Mouse (Mus musculus): ENCODE data around the gene Il17rb.

Gene Il17rb

DNA sequence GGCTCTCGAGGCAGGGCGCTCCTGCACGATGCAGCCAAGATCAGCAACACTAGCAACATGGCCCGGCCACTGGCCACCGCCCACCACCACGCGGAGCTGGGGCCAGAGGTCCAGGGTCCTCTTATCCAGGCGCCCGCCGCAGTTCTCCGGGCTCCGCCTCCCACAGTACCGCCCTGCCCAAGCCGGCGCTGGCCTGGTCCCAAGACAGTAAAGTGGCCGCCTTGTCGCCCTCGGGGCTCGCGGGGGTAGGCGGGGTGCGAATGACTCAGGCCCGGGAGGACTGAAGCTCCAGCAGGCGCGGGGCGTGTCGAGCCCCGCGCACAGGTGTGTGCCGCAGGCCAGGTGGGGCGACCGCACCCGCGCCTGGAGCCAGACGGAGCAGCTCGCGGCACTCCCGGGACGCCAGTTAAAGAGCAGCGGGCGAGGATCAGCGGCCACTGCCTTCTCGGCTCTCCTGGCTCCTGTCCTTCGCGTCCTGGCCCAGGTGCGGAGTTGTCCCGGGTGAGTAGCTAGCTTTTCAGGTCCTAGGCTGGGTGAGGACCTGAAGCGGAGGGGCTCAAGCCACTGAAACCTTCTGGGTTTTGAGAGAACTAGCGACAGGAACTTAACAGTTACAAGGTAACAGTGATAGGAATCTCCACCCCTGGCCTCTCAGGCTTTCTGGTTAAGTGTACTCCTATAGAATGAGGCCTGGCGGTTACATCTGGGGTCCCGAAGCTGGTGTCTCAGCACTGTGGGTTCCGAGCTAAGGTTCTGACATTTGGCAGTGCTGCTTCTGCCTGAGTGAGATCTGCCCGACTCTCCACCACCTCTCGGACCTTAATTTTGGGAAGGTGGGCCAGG is at the start of gene Il17rb, which contains the start of gene Chdh:
Gene Il17rb, minus strand, starts transcription at position 164 of the 843 bp plus-strand sequence.
Gene Chdh, plus strand, starts transcription at position 291 of the 843 bp plus-strand sequence.
- DNase-seq, result peak; percentile 91 to 93

DNA sequence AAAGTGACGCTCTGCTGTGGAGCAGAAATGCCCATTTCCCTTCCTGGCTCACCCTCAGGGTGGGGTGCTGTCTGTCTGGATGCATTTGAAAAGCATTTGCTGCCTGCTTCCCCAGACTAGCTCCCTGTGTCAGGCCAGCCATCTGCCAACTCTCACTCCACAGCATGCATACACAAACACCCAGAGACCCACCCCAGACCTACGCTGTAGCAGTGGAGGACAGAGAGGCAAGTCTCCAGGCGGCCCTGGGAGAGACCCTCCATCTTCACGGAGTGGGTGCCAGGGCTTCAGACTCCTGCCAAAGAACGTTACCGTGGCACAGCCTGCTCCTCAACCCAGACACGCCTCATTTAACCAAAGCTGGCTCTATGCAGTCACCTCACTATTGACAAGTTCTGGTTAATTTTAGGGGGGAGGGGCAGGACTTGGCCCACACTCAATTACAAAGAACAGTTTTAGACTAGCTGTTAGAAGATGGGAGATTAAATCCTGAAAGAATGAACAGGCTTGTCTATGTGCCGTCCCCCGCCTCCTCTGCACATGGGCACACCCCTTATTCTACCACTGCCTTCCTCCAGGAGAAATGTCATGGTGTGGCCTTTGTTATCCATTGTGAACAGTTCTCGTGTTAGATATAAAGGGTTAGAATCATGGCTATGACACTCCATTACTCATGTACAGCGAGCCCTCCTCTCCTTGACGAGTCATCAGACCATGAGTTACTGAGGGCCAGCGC is 47.5 kb upstream of the Il17rb start:
- peak; percentile 53 to 69 for DNase-seq

DNA sequence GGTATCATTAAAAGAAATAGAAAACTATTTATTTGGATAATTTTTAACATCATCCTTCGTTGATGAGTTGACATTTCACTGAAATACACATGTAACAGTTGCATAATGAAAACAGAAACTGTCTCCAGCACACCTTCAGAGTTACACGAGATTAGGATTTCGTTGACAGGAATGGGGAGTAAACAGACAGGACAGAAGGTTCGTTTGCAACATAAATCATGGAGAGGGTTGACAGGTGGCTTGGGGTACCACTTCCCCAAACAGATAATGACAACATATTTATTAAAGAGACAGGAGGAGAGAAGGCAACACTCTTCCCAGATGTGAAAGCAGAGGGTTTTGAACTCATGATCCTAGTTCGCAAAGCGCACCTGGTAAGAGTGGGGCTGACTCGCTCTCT is 46.2 kb upstream of the Il17rb start:
- no peak for DNase-seq

DNA sequence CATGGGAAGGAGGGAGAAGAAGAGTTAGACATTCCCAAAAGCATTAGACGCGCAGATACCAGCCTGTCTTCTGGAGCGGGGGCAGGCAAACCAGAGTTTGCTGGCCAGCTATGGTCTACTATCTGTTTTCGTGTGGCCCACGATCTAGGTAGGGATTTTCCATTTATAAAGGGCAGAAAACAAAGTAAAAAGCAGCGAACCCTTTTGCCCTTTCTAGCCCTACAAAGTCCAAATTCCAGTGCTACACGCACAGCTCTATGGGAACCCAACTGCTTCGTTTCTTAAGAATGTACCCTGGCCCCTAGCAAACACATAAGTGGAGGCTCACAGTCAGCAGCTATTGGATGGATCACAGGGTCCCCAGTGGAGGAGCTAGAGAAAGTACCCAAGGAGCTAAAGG is 41.6 kb upstream of the Il17rb start:
- DNase-seq, result peak; percentile 39 to 54

DNA sequence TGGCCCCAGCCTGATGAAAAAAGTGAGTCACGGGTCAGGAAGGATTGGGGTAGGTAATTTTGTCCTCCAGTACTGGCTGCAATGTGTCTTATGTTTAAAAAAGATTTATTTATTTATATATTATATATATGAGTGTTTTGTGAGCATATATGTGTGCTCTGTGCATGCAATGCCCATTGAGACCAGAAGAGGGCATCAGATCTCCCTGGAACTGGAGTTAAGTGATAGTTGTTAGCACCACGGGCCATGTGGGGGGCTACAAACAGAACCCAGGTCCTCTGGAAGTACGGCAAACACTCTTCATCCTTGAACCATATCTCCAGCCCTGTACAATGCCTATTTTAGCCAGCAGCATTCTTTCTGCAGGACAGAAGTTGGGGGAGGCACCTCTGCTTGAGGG is 39.4 kb upstream of the Il17rb start:
- peak in 1 of 2 experiments; percentile 38 for DNase-seq

DNA sequence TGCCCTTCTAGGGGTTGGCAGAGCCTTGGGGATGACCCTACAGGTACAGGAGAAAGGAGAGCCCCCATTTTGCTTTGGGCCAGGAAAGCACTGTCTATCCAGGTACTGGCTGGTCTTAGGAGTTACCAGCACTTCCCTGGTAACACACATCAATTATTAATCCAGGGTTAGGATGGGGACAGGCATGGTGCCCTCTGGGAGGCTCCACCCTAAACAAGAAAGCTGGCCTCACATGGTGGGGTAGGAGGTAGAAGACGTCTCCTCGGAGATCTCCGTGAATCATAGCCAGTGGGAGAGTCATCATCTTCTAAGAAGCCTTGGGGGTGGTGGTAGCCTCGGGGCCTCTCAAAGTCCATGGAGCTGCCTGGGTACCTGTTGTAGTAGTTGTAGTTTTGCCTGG is 38.3 kb upstream of the Il17rb start:
- peak; percentile 59 to 67 for DNase-seq

DNA sequence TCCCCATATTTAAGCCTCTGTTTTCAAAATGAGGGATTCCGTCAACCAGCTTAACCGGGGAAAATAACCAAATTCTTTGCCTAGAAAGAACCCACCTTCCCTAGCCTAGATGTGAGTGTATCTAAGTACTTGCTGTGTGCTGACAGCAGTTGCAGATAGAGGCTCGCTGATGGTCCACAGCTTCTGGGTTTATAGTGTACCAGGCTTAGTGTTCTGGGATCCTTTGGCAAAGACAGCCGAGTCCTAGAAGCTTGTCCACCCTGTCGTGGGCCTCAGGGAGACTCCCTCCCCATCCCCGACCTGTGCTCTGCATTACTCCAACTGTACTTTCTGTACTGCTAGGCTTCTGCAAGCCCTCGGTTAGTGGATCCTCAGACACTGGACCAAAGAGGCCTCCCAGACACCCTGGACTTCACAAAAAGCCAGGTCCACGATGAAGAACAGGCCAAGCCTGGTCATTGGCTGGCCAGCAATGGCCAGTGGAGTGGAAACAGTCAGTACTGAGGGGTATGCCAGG is 37.1 kb upstream of the Il17rb start:
- DNase-seq, result no peak

DNA sequence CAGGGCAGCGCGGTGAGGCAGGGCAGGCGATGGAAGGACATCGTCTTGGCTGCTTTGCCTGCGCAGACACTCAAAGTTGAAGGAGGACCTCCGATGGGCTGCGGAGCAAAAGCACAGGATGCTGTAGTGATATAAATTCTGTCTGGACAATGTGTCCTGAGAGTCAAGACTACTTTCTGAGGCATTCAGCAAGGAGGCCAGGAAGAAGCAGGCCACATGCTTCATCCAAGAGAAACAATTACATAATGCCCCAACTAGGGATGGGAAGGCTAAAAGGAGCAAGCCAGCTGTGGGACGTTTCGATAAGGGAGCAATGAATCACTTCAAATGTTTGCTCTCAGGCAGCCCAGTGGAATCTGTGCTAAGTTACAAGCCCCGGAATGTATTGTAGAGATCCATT is 36.5 kb upstream of the Il17rb start:
- no peak for DNase-seq

DNA sequence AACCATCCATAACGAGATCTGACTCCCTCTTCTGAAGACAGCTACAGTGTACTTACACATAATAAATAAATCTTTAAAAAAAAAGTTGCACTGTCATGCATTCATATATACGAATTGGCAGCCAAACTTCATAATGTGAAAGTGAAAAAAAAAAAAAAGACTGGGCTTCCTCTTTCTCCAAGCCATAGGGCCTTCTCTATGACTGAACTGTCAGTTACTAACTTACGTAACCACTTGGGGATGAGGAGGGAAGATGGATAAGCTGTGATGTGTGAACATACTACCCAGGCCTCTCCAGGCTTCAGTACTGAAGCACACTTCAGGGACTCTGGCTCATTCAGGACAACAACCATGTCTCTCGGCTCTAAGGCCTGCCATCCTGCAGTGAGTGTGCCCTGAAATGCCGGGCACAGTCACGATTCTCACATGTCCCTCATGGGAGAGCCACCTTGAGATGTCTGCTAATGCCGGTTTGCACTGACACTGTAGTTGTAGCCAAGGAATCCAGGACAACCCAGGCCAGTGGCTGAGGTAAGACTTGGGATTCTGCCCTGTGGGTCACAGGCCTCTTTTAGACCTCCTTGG is 34.8 kb upstream of the Il17rb start:
- no peak for DNase-seq

DNA sequence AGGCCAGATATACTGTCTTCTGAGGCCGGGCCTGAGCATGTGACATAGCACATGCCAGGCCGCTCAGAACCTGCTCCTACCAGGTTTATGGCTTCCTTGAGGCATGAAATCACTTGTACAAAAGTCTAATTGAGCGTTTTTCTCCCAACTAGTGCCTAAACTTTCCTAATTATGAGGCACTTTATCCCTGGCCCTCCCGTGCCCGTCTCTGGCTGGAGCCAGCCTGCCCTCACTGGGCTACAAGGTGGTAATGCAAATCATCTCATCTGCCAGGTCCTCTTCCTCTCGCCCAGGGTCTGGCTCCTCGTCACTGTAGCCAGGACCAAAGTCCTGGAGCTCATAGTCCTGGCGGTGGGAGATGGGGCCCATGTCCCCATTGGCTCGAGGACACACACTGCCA is 33.1 kb upstream of the Il17rb start:
- DNase-seq, result peak in 1 of 2 experiments; percentile 44

DNA sequence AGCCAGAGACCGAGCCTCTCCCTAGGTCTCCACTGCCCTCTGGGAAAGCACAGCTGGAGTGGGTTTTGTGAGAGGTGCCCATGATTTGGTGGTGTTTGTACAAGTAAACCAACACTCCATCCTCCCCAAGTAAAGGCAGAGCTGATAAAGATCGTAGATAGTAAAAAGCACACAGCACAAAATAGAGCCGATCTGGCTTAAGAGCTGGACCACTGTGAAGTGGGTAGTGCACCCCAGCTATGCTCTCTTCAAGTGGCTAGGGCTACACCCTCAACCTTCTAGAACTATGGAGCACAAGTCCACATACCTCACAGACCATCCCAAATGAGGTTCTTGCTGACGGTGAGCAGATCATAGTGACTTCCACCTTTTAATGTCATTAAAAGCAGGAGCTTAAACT is 30.7 kb upstream of the Il17rb start:
- DNase-seq, result no peak

DNA sequence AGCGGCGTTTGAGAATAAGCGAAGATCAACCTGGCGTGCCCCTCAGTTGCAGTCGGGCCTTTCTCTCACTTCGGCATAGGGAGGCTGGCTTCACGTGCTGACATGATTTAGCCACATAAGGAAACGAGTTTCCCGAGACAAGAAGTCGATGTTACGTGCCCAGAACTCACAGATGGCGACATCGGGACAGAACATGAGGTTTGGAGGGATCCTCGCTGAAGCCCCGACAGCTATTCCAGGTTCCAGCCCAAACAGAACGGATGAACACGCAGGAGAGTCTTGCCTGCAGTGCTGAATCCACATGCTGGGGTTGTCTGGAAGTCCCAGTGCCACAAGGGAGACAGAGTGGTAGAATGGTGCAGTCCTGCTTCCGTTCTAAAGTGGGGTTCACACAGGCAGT is 29.7 kb upstream of the Il17rb start:
- no peak for DNase-seq

DNA sequence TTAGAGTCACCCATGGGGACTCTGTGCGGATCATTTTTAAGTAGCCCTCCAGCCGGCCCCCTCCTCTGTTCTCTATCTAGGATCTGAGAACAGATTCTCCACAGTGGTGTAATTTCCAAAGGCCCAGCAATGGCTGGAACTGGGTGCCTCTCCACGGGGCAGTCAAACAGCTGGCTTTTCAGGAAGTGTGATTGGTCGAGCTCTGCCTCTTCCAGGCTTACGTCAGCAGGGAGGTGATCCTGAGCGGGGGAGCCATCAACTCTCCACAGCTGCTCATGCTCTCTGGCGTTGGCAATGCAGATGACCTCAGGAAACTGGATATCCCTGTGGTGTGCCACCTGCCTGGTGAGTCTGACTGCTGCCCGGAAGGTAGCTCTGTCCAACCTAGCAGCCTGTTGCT is 24.7 kb upstream of the Il17rb start:
- DNase-seq, result peak in 1 of 2 experiments; percentile 6

DNA sequence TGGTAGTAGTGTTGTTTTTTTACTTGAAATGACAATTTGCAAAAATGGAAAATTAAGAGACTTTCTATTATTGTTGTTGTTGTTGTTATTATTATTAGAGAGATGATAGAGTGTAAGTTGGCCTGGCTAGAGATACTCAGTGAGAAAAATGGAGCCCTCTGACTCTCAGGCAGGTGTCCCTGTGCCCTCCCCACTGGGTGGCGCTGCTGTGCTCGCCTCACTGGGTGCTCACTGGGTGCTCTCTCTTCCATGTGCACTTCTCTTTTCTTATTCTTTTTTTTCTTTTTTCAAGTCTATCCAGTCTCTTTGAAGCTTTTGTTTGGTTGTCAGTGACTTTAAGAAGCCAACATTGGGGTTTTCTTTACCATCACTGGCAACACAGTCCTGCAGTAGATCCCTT is 18.7 kb upstream of the Il17rb start:
- DNase-seq, result peak in 1 of 2 experiments; percentile 80

DNA sequence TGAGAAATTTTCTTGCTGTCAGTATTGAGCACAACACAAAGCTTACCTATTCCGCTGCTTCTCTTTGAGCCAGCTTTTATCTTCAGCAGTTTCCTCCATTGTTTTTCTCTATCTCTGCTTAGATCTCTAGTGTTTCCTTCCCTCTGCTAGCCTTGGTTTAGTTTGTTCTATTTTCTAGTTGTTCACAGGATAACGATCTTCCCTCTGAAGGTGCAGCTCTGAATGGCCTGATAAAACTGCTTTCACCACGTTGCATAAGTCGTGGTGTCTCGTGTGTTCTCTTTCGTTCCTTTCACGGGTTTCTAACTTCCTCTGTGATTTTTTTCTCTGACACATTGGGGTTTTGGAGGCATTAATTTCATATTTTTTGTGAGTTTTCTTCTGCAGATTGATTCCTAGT is 15.7 kb upstream of the Il17rb start:
- DNase-seq, result no peak

DNA sequence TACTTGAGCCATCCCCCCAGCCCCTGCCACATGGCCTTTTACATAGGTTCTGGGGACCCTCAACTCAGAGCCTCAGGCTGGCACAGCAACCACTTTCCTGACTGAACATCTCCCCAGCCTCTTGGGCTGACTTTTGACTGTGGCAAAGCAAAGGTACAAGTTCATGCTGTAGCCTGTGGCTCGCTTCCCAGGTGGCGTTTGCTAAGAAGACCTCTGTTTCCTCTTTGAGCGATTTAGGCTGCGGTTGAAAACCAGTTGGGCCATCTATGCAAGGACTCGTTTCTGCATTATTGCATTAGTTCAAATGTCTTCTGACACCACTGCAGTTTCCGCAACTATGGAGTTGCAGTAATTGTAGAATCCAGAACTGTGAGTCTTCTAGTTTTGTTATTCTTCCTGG is 13.8 kb upstream of the Il17rb start:
- peak in 1 of 2 experiments; percentile 44 for DNase-seq

DNA sequence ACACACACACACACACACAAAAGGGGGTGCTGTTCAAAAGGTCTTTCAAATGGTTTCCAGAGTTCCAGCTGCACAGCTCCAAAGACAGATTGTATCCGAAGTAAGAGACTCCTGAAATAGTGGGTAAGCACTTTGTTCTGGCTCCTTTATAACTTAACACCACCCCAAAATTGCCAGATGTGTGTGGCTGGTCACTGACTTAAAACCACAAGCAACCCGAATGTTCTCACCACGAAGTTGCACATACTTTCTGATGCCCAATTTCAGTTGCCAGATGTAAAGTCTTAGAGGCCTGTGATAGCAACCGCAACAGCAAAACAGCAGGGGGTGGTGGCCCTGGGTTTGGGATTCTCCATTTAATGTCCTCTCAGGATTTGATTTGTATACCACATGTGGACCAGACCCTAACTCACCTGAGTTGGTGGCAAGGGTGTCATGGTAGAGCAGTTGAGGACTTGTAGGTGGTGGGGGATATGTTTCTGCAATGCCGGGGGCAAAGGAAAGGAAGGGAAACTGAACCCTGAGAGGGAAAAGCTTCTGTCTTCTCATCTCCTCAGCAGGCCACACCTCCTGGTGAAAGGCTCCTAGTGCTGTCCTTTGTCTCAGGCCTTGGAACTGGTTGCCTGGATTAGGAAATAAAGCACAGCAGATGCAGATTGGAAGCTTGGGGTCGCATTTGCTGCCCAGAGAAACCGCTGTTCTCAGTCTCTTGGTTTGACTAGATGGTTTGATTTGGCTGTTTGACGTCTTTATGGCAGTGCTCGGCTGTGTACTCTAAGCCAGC is 11.3 kb upstream of the Il17rb start:
- no peak for DNase-seq

DNA sequence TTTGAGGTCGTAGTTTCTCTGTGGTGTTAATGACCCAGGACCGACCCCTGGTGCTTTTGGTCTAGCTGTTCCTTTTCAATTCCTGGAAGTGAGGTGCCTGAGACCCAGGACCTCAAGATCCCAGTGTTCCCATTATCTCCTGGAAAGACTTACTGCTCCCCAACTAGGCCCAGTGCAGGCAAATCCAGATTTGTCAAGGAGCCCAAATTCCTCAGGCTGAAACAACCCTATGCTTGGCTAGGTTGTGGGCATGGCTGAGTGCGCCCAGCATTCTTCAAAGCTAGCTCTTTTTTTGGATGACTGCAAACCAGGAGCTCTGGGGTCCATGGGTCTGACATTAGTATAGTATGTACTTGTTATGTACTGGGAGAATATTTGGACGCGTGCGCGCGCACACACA is 10.7 kb upstream of the Il17rb start:
- DNase-seq, result peak; percentile 75 to 85

DNA sequence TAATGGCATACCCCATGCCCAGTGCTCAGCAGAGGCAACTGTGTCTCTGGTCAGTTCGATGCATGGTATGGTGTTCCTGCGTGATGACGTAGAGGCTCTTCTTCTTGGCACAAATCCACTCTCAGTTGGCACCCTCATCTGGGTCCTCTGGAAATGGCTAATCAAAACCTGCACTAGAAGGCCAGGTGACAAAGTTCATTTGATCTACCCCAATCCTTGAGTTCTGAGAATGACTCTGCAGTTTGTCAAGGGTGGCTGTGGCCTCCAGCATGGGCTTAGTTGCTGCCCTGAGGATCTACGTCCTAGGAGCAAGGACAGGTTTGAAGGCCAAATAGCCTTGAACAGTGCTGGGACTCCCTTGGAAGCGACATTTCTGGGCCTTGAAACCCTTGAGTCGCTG is 10.2 kb upstream of the Il17rb start:
- peak; percentile 54 to 58 for DNase-seq

DNA sequence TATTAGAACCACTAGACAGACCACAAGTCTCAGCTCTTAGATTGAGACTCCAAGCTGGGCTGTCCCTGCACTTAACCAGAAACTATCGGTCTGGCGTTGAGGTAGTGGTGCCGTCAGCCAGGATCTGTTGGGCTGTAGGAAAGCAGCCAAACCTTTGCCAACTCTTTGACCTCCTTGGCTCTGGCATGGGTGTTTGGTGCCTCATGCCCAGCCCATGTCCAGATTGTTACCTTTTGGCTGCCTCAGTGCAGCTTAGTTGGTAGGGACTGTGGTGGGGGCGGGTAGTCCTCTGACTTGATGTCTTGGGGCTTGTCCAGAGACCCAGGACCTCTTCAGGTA is 9.7 kb upstream of the Il17rb start:
- DNase-seq, result peak; percentile 60 to 65

DNA sequence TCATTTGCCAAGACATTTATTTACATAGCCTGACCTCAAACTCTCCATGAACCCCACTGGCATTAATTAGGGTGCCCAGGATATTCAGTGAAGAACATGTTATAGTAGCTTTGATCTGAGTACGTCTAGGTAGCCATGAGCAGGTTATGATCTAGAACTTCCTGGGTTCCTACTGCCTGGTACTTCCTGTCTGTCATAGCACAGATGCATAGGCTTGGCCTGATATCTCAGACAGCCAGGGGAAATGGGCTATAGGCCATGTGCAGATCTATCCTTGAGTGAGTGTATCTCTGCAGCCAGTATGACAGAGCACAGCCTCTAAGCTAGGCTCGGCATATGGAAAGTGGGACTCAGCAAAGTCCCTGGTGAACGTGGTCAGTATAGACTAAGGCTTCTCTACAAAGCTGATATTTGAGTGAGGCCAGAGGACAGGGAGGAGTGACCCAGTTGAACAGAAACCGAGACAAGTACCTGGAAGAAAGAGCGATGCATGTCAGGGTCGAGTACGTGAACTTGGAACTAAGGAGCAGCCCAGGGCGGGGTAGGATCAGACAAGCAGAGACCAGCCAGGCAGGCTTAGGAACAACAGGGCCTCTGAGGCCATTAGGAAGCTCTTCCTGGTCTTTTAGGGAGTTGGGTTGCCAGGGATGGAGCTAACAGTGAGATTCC is 9.2 kb upstream of the Il17rb start:
- DNase-seq, result peak; percentile 71 to 79

DNA sequence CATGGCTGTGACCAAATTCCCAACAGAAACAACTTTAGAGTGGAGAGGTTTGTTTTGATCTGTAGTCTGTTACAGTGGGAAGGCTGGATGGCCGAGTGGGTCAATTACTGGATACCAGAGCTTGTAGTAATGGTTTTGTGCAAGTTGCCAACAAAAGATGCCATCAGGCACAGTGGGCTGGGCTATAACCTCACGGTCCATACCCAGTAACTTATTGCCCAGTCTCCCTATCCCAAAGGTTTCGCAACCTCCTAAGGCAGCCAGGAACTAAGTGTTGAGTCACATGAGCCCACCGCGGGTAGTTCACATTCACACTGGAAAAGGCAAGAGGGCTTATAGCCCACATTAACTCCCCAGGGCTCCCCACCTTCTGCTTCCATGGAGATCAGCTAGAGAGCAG is 8.0 kb upstream of the Il17rb start:
- peak; percentile 18 to 49 for DNase-seq
